Mouse (Mus musculus) heart, postnatal 36 days (tissue): ENCODE results near the gene Fbxo40. TPM values are rescaled to one million over a fixed set of nuclear protein-coding genes. Genes with fewer than 3 reads are reported as not detected.

Source experiments
- DNase-seq, 2 experiments: peaks; one replicate each; pipeline ENCODE4 v3.0.0; 2021 to 2022
- intact Hi-C: fragments of 180-260 bp; cut with DNase I; formaldehyde crosslinking; loops from one replicate; pipeline ENCODE4 v1.15.1; 2025
- total RNA-seq, 2 experiments: library from RNA; stranded (reverse); gene quantifications; 2 replicates each; pipeline ENCODE4 v1.2.3; 2021

Gene Fbxo40
- total RNA-seq, 2 experiments from 2014 or later: 159 to 206 TPM

DNA sequence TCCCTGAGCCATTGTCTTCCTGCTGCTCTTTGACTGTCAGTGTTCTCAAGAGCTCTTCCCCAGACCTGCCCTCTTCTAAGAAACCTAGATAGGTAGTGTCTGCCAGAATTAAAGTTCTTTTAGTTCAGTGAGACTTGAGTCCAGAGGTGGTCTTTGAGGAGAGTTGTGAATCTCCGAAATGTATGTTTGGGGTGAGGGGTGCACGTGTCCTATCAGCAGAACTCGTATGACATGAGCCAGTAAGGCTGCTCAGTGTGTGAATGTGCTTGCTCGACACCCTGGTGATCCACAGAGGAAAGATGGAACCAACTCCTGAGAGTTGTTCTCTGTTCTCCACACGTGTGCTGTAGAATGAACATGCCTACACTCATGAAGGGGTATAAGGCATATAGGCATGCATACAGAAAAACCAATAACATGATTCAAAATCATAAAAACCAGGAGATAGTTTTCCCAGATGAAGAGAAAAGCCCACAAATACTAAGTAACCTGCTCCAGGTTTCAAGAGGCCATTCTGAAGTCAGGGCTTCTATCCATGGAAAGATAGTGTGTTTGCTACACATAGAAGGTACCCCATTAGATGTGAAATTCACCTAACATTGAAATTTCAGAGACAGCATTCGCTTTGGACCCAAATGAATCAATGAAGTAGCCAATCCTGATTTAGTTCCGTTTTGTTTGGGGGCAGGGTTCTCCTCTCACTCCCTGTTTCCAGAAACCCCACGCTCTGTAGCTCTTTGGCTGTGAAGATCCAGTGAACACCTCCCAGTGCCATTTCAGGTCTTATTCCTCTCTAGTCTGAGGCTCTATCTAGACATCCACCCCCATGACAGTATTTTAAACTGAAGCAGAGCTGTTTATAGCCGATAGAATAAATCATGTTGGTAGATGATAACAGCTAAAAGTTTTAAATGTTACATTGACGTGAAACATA, 63.5 kb downstream of the Fbxo40 start:
- intact Hi-C loops: no loop called here
- DNase-seq: no peak

DNA sequence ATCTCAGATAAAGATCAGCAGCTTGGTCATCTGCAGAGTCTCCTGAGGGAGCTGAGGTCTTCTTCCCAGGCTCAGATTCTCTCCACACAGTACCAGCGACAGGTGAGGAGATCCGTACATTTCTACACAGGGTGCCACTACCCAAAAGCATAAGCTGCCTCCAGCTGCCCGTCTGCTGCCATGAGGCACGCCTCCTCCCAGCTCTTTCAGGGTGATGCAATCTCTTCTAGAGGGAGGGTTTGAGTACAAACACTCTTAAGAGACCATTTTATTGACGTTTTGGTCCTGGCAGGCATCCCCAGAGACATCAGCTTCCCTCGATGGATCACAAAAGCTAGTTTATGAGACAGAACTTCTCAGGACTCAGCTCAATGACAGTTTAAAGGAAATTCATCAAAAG, 64.5 kb downstream of the Fbxo40 start:
- no peak for DNase-seq
- intact Hi-C loops: no loop called here

DNA sequence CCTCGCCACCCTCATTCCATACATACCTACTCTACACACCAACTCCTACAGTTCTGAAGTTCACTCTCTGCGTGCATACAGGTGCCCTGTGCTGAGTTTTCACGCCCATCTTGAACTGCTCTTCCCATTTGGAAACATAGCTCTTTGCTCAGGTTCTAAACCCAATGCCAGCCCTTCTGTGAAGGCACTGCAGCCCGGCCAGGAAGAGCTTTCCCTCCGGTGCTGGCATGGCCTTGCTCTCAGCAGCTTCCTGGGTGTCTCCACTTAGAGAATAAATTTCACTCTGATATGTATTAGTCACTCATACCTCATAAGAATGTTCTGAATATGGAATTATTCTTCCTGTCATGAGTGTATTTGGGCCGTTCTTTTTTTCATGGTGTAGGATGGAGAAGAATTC, 64.9 kb downstream of the Fbxo40 start:
- intact Hi-C loops: no loop called here
- no peak for DNase-seq

DNA sequence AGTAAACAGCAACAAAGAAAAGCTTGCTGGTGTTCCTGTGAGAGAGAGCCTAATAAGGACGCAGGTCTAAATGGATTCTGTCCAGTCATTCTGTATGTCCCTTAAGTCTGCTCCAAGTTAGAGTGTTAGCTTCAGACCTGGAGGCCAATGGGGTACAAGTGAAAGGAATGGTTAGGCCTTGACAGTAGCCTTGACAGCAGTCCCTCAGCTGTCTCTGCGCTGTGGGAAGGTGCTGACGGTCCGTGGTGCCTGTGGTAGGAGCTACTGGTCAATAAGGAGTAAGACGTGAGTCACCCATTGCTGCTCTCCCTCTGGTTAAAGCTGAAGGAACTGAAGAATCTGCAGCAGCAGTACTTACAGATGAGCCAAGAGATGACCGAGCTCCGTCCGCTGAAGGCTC, 66.0 kb downstream of the Fbxo40 start:
- no peak for DNase-seq
- intact Hi-C loops: no loop called here

DNA sequence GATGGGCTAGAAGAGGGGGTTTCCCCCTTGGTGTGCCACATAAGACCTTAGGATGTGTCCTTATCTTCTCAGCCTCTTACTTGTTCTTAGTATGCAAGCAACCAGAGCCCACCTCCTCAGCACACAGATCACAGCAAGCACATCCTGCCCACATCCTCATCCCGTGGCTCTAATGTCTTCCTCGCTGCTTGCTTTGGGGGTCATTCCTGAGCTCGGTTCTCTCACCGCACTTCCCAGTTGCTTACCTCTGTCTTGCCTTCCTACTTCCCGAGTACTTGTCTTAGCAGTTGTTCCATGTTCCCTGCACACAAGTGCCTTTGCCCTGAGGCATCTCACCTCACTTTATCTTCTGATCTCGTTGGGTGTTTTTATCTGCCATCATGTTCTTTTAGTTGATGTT, 68.3 kb downstream of the Fbxo40 start:
- intact Hi-C loops: no loop called here
- no peak for DNase-seq

DNA sequence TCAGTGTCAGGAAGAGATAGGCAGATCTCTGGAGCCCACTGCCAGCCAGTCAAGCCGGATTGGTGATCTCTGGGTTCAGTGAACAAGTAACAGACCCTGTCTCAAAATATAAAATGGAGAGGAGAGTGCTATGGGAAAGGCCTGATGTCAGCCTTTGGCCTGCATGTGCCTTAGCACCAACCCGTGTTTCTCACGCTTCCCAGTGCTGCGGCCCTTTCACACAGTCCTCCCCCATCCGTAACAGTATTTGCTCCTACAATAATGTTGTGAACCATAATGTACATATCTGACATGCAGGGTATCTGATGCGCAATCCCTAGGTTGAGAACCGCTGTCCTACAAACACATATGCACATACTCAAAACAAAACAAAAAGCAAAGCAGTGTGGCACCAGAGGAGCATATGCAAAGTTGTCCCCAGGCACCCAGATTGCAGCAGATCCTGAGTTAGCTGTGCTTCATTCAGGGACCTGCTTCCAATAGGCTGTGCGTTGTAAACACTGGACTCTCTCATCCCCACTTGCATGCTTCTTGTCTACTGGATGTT, 69.1 kb downstream of the Fbxo40 start:
- intact Hi-C loops: no loop called here

DNA sequence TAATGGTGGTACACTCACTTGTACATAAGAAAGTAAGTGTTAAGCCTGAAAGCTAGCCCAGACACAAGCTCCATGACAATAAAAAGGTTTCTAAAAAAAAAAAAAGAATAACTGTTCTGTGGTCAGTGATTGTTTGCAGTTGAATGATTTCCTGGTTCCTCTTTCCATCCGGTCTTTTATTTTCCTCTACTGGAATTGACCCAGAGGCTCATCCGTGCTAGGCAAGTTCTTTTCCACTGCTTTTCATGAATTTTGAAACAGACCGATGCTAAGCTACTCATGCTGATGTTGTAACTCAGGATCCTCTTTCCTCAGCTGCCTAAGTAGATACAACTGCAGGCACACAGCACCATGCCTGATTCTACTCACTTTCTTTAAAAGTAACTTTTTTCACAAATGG, 69.9 kb downstream of the Fbxo40 start:
- intact Hi-C loops: no loop called here
- no peak for DNase-seq

More for the DNA sequence above, 69.1 kb downstream of the Fbxo40 start:
- DNase-seq: no peak

DNA sequence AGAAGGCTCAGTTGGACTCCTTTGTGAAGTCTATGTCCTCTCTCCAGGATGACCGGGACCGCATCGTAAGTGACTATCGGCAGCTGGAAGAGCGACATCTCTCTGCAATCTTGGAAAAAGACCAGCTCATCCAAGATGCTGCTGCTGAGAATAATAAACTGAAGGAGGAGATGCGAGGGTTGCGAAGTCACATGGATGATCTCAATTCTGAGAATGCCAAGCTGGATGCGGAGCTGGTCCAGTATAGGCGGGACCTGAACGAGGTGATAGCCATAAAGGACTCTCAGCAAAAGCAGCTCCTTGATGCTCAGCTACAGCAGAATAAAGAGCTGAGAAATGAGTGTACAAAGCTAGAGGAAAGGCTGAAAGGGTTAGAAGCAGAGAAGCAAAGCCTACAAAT, 71.8 kb downstream of the Fbxo40 start:
- intact Hi-C loops: no loop called here

DNA sequence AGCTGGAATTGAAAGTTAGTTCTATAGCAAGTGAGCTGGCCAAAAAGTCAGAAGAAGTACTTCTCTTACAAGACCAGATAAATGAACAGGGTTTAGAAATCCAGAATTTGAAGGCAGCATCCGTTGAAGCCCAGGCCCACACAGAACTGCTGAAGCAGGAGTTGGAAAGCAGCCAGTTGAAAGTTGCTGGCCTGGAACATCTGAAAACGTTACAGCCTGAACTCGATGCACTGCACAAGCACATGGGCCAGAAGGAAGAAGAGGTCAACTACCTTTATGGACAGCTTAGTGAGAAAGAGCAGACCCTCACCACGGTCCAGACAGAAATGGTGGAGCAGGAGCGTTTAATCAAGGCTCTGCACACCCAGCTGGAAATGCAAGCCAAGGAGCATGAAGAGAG, 76.1 kb downstream of the Fbxo40 start:
- intact Hi-C loops: no loop called here

More for the DNA sequence above, 71.8 kb downstream of the Fbxo40 start:
- no peak for DNase-seq

More for the DNA sequence above, 76.1 kb downstream of the Fbxo40 start:
- no peak for DNase-seq

Other genes with a start within 250 kb of the Fbxo40 start
- gene Slc15a2, start 205.5 kb downstream of the Fbxo40 start, total RNA-seq: 1 to 10 TPM; 1.4 to 2.8 TPM
- 10 to 100 TPM; 14.3 to 15.2 TPM for gene Iqcb1, start 162.1 kb downstream of the Fbxo40 start, total RNA-seq
- under 1 TPM; 0.54 to 0.78 TPM for gene Eaf2, start 115.5 kb downstream of the Fbxo40 start, total RNA-seq
- 10 to 100 TPM; 45.5 to 46.8 TPM for gene Golgb1, start 115.3 kb downstream of the Fbxo40 start, total RNA-seq
- 10 to 100 TPM in 1 of 2 experiments, 1 to 10 TPM in 1; 8.2 to 10.8 TPM for gene Hcls1, start 55.5 kb downstream of the Fbxo40 start, total RNA-seq
- 1 to 10 TPM; 2.1 to 3.0 TPM for gene Polq, start 21.3 kb upstream of the Fbxo40 start, total RNA-seq